Mouse (Mus musculus) liver, postnatal 0 days (tissue): ENCODE measurements at regions not wholly inside any gene's neighbourhood (a gene's known extent, or its start where the extent isn't known, plus 50 kb on each side); places are given as distances from the start of the nearest gene placed in this dataset.

ENCODE experiments used
- CTCF ChIP-seq: sonication (generic); IDR thresholded peaks from 2 replicates; pipeline ENCODE4 v1.5.1; 2016; ENCODE audit warnings: antibody characterized with exemption, low read depth
- EP300 ChIP-seq: IDR thresholded peaks from 2 replicates; pipeline ENCODE4 v1.6.1; 2016; ENCODE audit warnings: antibody characterized with exemption, low read depth, mild to moderate bottlenecking

- TF ChIP-seq CTCF = no peak
- TF ChIP-seq EP300 = no peak
Measured at GRCm38 (mm10) chr11:71902304-71903019, 134.8 kb downstream of the Aipl1 start.
